Mouse (Mus musculus): ENCODE data around the gene Gm14862.
A peak's percentile ranks its signal among the peaks of the same experiment; 100 is the strongest.
"Not testable (repeated sequence)": the region's sequence is repeated elsewhere in the genome, so short reads cannot be mapped to it uniquely, and the experiment has no call there.

Gm14862 gene

GRCm38 (mm10) chrX:9256766-9257165 is at the start of gene Gm14862:
TSS of gene Gm14862 (minus strand) at chrX:9256899.
- no peak for DNase-seq (ENCODE audit: low spot score in 2 of 2)

- DNase-seq (ENCODE audit: low spot score in 2 of 2): no peak
Measured at GRCm38 (mm10) chrX:9303455-9303854, 46.8 kb upstream of the Gm14862 start.

GRCm38 (mm10) chrX:9302791-9303190 is 46.1 kb upstream of the Gm14862 start:
- DNase-seq (ENCODE audit: low spot score in 2 of 2): no peak

GRCm38 (mm10) chrX:9298413-9298864 is 41.7 kb upstream of the Gm14862 start:
- no peak for DNase-seq (ENCODE audit: low spot score in 2 of 2)

- not testable (repeated sequence) for DNase-seq (ENCODE audit: low spot score in 2 of 2)
Measured at GRCm38 (mm10) chrX:9293140-9293829, 36.6 kb upstream of the Gm14862 start.

- not testable (repeated sequence) for DNase-seq (ENCODE audit: low spot score in 2 of 2)
Measured at GRCm38 (mm10) chrX:9283464-9283863, 26.8 kb upstream of the Gm14862 start, which contains the start of gene H2al1m. TSS of gene H2al1m (plus strand) at chrX:9283764.

GRCm38 (mm10) chrX:9274321-9274720 is 17.6 kb upstream of the Gm14862 start:
- no peak for DNase-seq (ENCODE audit: low spot score in 2 of 2)

GRCm38 (mm10) chrX:9273377-9274002 is 16.8 kb upstream of the Gm14862 start:
- DNase-seq (ENCODE audit: low spot score in 2 of 2): no peak

GRCm38 (mm10) chrX:9272460-9273361 is 16.0 kb upstream of the Gm14862 start, which contains the start of gene Xk:
TSS of gene Xk (plus strand) at chrX:9272756.
- DNase-seq (ENCODE audit: low spot score in 2 of 2): peak; percentile 22 to 49

- no peak for DNase-seq (ENCODE audit: low spot score in 2 of 2)
Measured at GRCm38 (mm10) chrX:9271947-9272459, 15.3 kb upstream of the Gm14862 start.

GRCm38 (mm10) chrX:9271112-9271511 is 14.4 kb upstream of the Gm14862 start:
- no peak for DNase-seq (ENCODE audit: low spot score in 2 of 2)

GRCm38 (mm10) chrX:9259267-9259666 is 2.6 kb upstream of the Gm14862 start:
- DNase-seq (ENCODE audit: low spot score in 2 of 2): no peak

- no peak for DNase-seq (ENCODE audit: low spot score in 2 of 2)
Measured at GRCm38 (mm10) chrX:9257831-9258230, 1.1 kb upstream of the Gm14862 start.

- no peak for DNase-seq (ENCODE audit: low spot score in 2 of 2)
Measured at GRCm38 (mm10) chrX:9254901-9255300, 1.8 kb downstream of the Gm14862 start.

- DNase-seq (ENCODE audit: low spot score in 2 of 2): no peak
Measured at GRCm38 (mm10) chrX:9253990-9254389, 2.7 kb downstream of the Gm14862 start.

GRCm38 (mm10) chrX:9248911-9249310 is 7.8 kb downstream of the Gm14862 start:
- DNase-seq (ENCODE audit: low spot score in 2 of 2): no peak

GRCm38 (mm10) chrX:9244603-9245336 is 11.9 kb downstream of the Gm14862 start:
- no peak for DNase-seq (ENCODE audit: low spot score in 2 of 2)

GRCm38 (mm10) chrX:9243381-9243864 is 13.3 kb downstream of the Gm14862 start:
- DNase-seq (ENCODE audit: low spot score in 2 of 2): peak in 1 of 2 experiments; percentile 7

- DNase-seq (ENCODE audit: low spot score in 2 of 2): no peak
Measured at GRCm38 (mm10) chrX:9240737-9241591, 15.7 kb downstream of the Gm14862 start.

GRCm38 (mm10) chrX:9227105-9227504 is 29.6 kb downstream of the Gm14862 start:
- DNase-seq (ENCODE audit: low spot score in 2 of 2): no peak
